Mouse (Mus musculus): ENCODE measurements around the gene Chrna1.

DNA sequence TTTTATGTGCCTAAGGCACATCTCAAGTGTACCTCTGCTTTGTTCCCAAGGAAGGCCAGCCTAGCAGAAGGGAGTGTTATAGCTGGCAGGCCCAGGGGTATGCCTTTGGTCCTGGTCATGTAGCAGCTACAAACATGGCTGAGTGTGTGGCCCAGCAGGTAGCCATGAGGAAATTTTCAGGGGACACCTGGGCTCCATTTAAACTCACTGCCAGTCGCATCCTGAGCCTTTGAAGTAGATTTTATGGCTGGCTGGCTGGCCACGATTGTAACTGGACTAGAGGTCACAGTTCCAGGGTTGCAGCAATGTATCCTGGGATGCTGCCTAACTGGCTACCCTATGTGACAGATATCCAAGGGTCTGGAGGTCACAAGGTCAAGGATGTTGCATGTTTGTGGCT lies 20.5 kb upstream of the Chrna1 start:
- TF ChIP-seq CTCF (IDR thresholded peaks at IDR 0.05; ENCODE audit: low read depth, low read length): no peak
- no peak for TF ChIP-seq POLR2A (IDR thresholded peaks at IDR 0.05; ENCODE audit: extremely low read depth, insufficient read depth, low read length)

Measured in liver, adult 2 months (tissue).